ENCODE assay signal across 8 mouse cellular contexts in genomic region chr5:114130211-114130605, GRCm38 (mm10). TPM values are rescaled to one million over a fixed set of nuclear protein-coding genes. Genes with fewer than 3 reads are reported as not detected.
DNase-seq lines count a peak whose midpoint lies in the region; ATAC-seq and TF ChIP-seq lines count a peak whose summit lies in the region.

TSS of gene Ung (plus strand) at chr5:114130386.

- H3K4me2 ChIP-seq in heart, embryonic 16.5 days (ENCODE audit: low read depth, low read length) = peak within 1 kb of the TSS; percentile 100

- peak within 1 kb of the TSS; percentile 87 for H3K27ac ChIP-seq in heart, embryonic 16.5 days (ENCODE audit: low read length)
- peak within 1 kb of the TSS; percentile 89 for H3K27ac ChIP-seq in midbrain, embryonic 10.5 days (replicated peaks)

- no peaks in the 10 kb centered on the region for H3K79me2 ChIP-seq in C2C12 (ENCODE audit: control insufficient read depth, insufficient read depth)

- TF ChIP-seq CTCF in C2C12 (IDR thresholded peaks at IDR 0.05; ENCODE audit: control insufficient read depth, insufficient read depth, insufficient read length) = no peak
- TF ChIP-seq CTCF in G1E (IDR thresholded peaks at IDR 0.05; ENCODE audit: low read depth, low read length) = no peak

- peak; percentile 51 for DNase-seq in G1E (ENCODE audit: low spot score)
- peak; percentile 85 for DNase-seq in embryo, embryonic 11 days
- peak; percentile 78 to 86 for DNase-seq in kidney, postnatal 4 days
- DNase-seq in midbrain, embryonic 10.5 days (ENCODE audit: low spot score) = peak; percentile 69
- peak; percentile 61 for DNase-seq in thymus, adult 18-20 months
- DNase-seq in layer of hippocampus, adult 11-12 months (ENCODE audit: low spot score) = no peak

- no peaks in the 10 kb centered on the region for H3K79me3 ChIP-seq in C2C12 (ENCODE audit: low read depth)

- H3K9ac ChIP-seq in heart, embryonic 16.5 days (ENCODE audit: low read length) = peak within 1 kb of the TSS; percentile 76

- H3K9me3 ChIP-seq in G1E (replicated peaks) = no peaks in the 10 kb centered on the region
- no peaks in the 10 kb centered on the region for H3K9me3 ChIP-seq in heart, embryonic 16.5 days (replicated peaks; ENCODE audit: control insufficient read depth, low read length)
- no peaks in the 10 kb centered on the region for H3K9me3 ChIP-seq in midbrain, embryonic 10.5 days (replicated peaks)

- H3K4me1 ChIP-seq in G1E (ENCODE audit: insufficient read depth, low read depth, low read length) = peaks cover 77% of the 10 kb centered on the region
- peaks cover 37% of the 10 kb centered on the region for H3K4me1 ChIP-seq in heart, embryonic 16.5 days (ENCODE audit: control insufficient read depth, insufficient read depth, low read length)
- H3K4me1 ChIP-seq in midbrain, embryonic 10.5 days = peaks cover 65% of the 10 kb centered on the region

- peak within 1 kb of the TSS; percentile 36 for H3K4me3 ChIP-seq in C2C12 (ENCODE audit: insufficient read depth, poor library complexity, severe bottlenecking)
- peak within 1 kb of the TSS; percentile 86 for H3K4me3 ChIP-seq in G1E (ENCODE audit: low read depth, low read length)
- peak within 1 kb of the TSS; percentile 74 for H3K4me3 ChIP-seq in heart, embryonic 16.5 days (ENCODE audit: low read length)
- H3K4me3 ChIP-seq in midbrain, embryonic 10.5 days = peak within 1 kb of the TSS; percentile 91

- H3ac ChIP-seq in C2C12 (ENCODE audit: control insufficient read depth, insufficient read length, low read depth) = peak within 1 kb of the TSS; percentile 64

- no peaks in the 10 kb centered on the region for H3K27me3 ChIP-seq in C2C12 (ENCODE audit: control insufficient read depth, insufficient read depth, insufficient read length)
- no peaks in the 10 kb centered on the region for H3K27me3 ChIP-seq in G1E (ENCODE audit: insufficient read depth, low read length)
- H3K27me3 ChIP-seq in heart, embryonic 16.5 days (ENCODE audit: control insufficient read depth, insufficient read depth, low read length) = no peaks in the 10 kb centered on the region
- H3K27me3 ChIP-seq in midbrain, embryonic 10.5 days (ENCODE audit: low read depth, poor library complexity, severe bottlenecking) = no peaks in the 10 kb centered on the region

- H3K36me3 ChIP-seq in C2C12 (ENCODE audit: control insufficient read depth, insufficient read depth) (peaks cover 4% of the 10 kb centered on the region), G1E (replicated peaks) (peaks cover 52% of the 10 kb centered on the region)
- no peaks in the 10 kb centered on the region for H3K36me3 ChIP-seq in heart, embryonic 16.5 days (ENCODE audit: control insufficient read depth, insufficient read depth)
- peaks cover 39% of the 10 kb centered on the region for H3K36me3 ChIP-seq in midbrain, embryonic 10.5 days

- WGBS in heart, embryonic 16.5 days = 1% methylated on average over 29 of the region's 29 CpGs
- under 1% methylated on average over 29 of the region's 29 CpGs for WGBS in midbrain, embryonic 10.5 days

- ATAC-seq in G1E (ENCODE audit: extremely low read depth, insufficient number of reproducible peaks, low FRiP score, poor library complexity, severe bottlenecking) = no peak
- 0 out of 2 replicates have a peak, but pooled peaks have one; percentile 3 for ATAC-seq in heart, embryonic 16.5 days (replicated peaks; ENCODE audit: extremely low read depth, insufficient read depth, low FRiP score)

TF ChIP-seq in C2C12, 6 proteins besides CTCF, POLR2A, EP300 and RAD21:
- TF ChIP-seq FOSL1 (IDR thresholded peaks at IDR 0.05; ENCODE audit: insufficient read depth, low read length, poor library complexity, severe bottlenecking) (no peak), MYOD1 (IDR thresholded peaks at IDR 0.05; ENCODE audit: control insufficient read depth, insufficient read length, low read depth) (no peak), CEBPB (IDR thresholded peaks at IDR 0.05; ENCODE audit: low read depth) (no peak), MYOG (IDR thresholded peaks at IDR 0.05; ENCODE audit: control insufficient read depth, extremely low read depth, insufficient read length) (no peak), USF1 (IDR thresholded peaks at IDR 0.05; ENCODE audit: low read depth) (no peak), MAX (IDR thresholded peaks at IDR 0.05) (no peak)
TF ChIP-seq in C2C12: peak in this region for 0.

RNA-seq across cellular contexts. Expression of gene Ung, which starts in this region (rescaled TPM):
- polyA plus RNA-seq in C2C12 (2012; fragmentation: generic; extraction: Trizol) = 13.7 TPM
- 13.9 and 16.5 TPM in 2 replicates for total RNA-seq in G1E (2014; fragmentation: Nextera tagmentation)
- total RNA-seq in G1E (2017) = 17.6 and 19.5 TPM in 2 replicates
- polyA plus RNA-seq in G1E (2012) = 87.8 and 89.3 TPM in 2 replicates
- polyA plus RNA-seq in heart, embryonic 16.5 days (2015; fragmentation: Nextera tagmentation; extraction: Ambion mirVana) = 42.7 and 43.0 TPM in 2 replicates
- 58.9 and 67.5 TPM in 2 replicates for polyA plus RNA-seq in midbrain, embryonic 10.5 days (2016; fragmentation: Nextera tagmentation; extraction: Ambion mirVana)

Comparison
In these comparisons a context has a peak if more than half of its experiments do, and no peak if none do; other contexts are left out.
1. H3K4me3 ChIP-seq: peak in every context shown above with its lines; median percentile 91 in midbrain, embryonic 10.5 days; 86 in G1E; 74 in heart, embryonic 16.5 days; 36 in C2C12.